Comparison of ENCODE assay signal across 8 mouse cellular contexts in genomic region chr10:14056584-14057451, GRCm38 (mm10).
DNase-seq lines count a peak whose midpoint lies in the region; ATAC-seq and TF ChIP-seq lines count a peak whose summit lies in the region.

No protein-coding gene starts in this region.

- H3K27me3 ChIP-seq in hindbrain, embryonic 12.5 days: no peaks in the 10 kb centered on the region
- H3K27me3 ChIP-seq in lung, embryonic 14.5 days (ENCODE audit: insufficient read depth, low read length): no peaks in the 10 kb centered on the region

- WGBS in hindbrain, embryonic 12.5 days: 23% methylated on average over 8 of the region's 8 CpGs
- 45% methylated on average over 8 of the region's 8 CpGs for WGBS in lung, embryonic 14.5 days

- peaks cover 22% of the 10 kb centered on the region for H3K4me1 ChIP-seq in hindbrain, embryonic 12.5 days
- H3K4me1 ChIP-seq in lung, embryonic 14.5 days (ENCODE audit: insufficient read depth): peaks cover 13% of the 10 kb centered on the region; the same call in 1 of the 2 replicates

- no peak overlapping the region for H3K4me3 ChIP-seq in hindbrain, embryonic 12.5 days
- no peak overlapping the region for H3K4me3 ChIP-seq in lung, embryonic 14.5 days (ENCODE audit: low read depth, low read length)

- ATAC-seq in hindbrain, embryonic 12.5 days (ENCODE audit: low FRiP score): peak; percentile 82
- ATAC-seq in lung, embryonic 14.5 days (ENCODE audit: insufficient read depth): peak; percentile 89

- no peak overlapping the region for H3K9ac ChIP-seq in hindbrain, embryonic 12.5 days
- H3K9ac ChIP-seq in lung, embryonic 14.5 days: no peak overlapping the region

- peak; percentile 74 to 77 for DNase-seq in right cerebral cortex, postnatal 10 days (ENCODE audit: low spot score in 2 of 2)
- no peak for DNase-seq in right cerebral cortex, adult 18-20 months
- DNase-seq in cerebellum, adult 18-20 months: peak; percentile 86 to 87
- DNase-seq in gastrocnemius, adult 18-20 months (ENCODE audit: low spot score): peak; percentile 71
- DNase-seq in lung, embryonic 14.5 days: peak; percentile 80
- DNase-seq in ovary, adult 18-20 months (ENCODE audit: low spot score): peak; percentile 67
- DNase-seq in thymus, postnatal 0 days (ENCODE audit: low spot score): no peak

- H3K4me2 ChIP-seq in hindbrain, embryonic 12.5 days (replicated peaks): no peak overlapping the region
- H3K4me2 ChIP-seq in lung, embryonic 14.5 days: no peak overlapping the region

- no peaks in the 10 kb centered on the region for H3K36me3 ChIP-seq in hindbrain, embryonic 12.5 days
- no peaks in the 10 kb centered on the region for H3K36me3 ChIP-seq in lung, embryonic 14.5 days (ENCODE audit: insufficient read depth)

- H3K9me3 ChIP-seq in hindbrain, embryonic 12.5 days (replicated peaks): no peaks in the 10 kb centered on the region
- H3K9me3 ChIP-seq in lung, embryonic 14.5 days (ENCODE audit: low read depth, low read length): no peaks in the 10 kb centered on the region

- H3K27ac ChIP-seq in hindbrain, embryonic 12.5 days: peak overlapping the region; percentile 58
- peak overlapping the region; percentile 40; the same call in 1 of the 2 replicates for H3K27ac ChIP-seq in lung, embryonic 14.5 days (ENCODE audit: low read depth)

- TF ChIP-seq CTCF in lung, embryonic 14.5 days (IDR thresholded peaks at IDR 0.05; ENCODE audit: low read depth): no peak

Comparison
In these comparisons a context has a peak if more than half of its experiments do, and no peak if none do; other contexts are left out.
1. DNase-seq: peak in right cerebral cortex, postnatal 10 days (2 of 2), cerebellum, adult 18-20 months (2 of 2), gastrocnemius, adult 18-20 months (single experiment), lung, embryonic 14.5 days (single experiment) and ovary, adult 18-20 months (single experiment); none in right cerebral cortex, adult 18-20 months (single experiment) and thymus, postnatal 0 days (single experiment).